Mouse (Mus musculus): ENCODE results near the gene Kifc5b. TPM values are rescaled to one million over a fixed set of nuclear protein-coding genes. Genes with fewer than 3 reads are reported as not detected.

Gene Kifc5b
- polyA plus RNA-seq, 1 experiment from 2014 or later, result 10.2 TPM

GRCm38 (mm10) chr17:26938731-26939130 lies 21.8 kb downstream of the Kifc5b start:
- peaks cover 39% of the 10 kb centered on the region for H3K36me3 ChIP-seq
- peak overlapping the region; percentile 98 for H3K4me2 ChIP-seq
- 0% methylated on average over 22 of the region's 22 CpGs for WGBS
- H3K4me1 ChIP-seq, result peaks cover 53% of the 10 kb centered on the region
- H3K4me3 ChIP-seq, result peak overlapping the region; percentile 70
- ATAC-seq (ENCODE audit: insufficient number of reproducible peaks, insufficient read depth, low FRiP score, low TSS enrichment, low read depth), result no peak
- no peaks in the 10 kb centered on the region for H3K9me3 ChIP-seq
- peak overlapping the region; percentile 83 for H3K9ac ChIP-seq
- H3K27me3 ChIP-seq, result no peaks in the 10 kb centered on the region
- peak overlapping the region; percentile 90 for H3K27ac ChIP-seq

- peak within 1 kb of the TSS; percentile 98 for H3K4me2 ChIP-seq
- peak; percentile 92 for ATAC-seq (ENCODE audit: insufficient number of reproducible peaks, insufficient read depth, low FRiP score, low TSS enrichment, low read depth)
- no peaks in the 10 kb centered on the region for H3K27me3 ChIP-seq
- peak within 1 kb of the TSS; percentile 83 for H3K9ac ChIP-seq
- H3K27ac ChIP-seq, result peak within 1 kb of the TSS; percentile 96
- peaks cover 49% of the 10 kb centered on the region for H3K4me1 ChIP-seq
- WGBS, result under 1% methylated on average over 70 of the region's 70 CpGs
- peak within 1 kb of the TSS; percentile 70 for H3K4me3 ChIP-seq
- H3K9me3 ChIP-seq, result no peaks in the 10 kb centered on the region
- H3K36me3 ChIP-seq, result peaks cover 35% of the 10 kb centered on the region
These were observed 22.5 kb downstream of the Kifc5b start, which contains the start of gene Cuta for GRCm38 (mm10) chr17:26939178-26939972. TSS of gene Cuta (minus strand) at chr17:26939569.

- Histone ChIP-seq H3K36me3 (peaks cover 30% of the 10 kb centered on the region), H3K4me1 (peaks cover 45% of the 10 kb centered on the region), H3K27me3 (no peaks in the 10 kb centered on the region), H3K9me3 (no peaks in the 10 kb centered on the region), H3K9ac (peak overlapping the region; percentile 82), H3K27ac (peak overlapping the region; percentile 96), H3K4me3 (peak overlapping the region; percentile 70), H3K4me2 (peak overlapping the region; percentile 98)
- WGBS, result 3% methylated on average over 3 of the region's 3 CpGs
- ATAC-seq (ENCODE audit: insufficient number of reproducible peaks, insufficient read depth, low FRiP score, low TSS enrichment, low read depth), result no peak
These were observed 23.0 kb downstream of the Kifc5b start for GRCm38 (mm10) chr17:26939973-26940300.

- Histone ChIP-seq H3K27me3 (no peaks in the 10 kb centered on the region), H3K27ac (peak within 1 kb of the TSS; percentile 96), H3K4me2 (peak within 1 kb of the TSS; percentile 98), H3K36me3 (peaks cover 23% of the 10 kb centered on the region), H3K4me1 (peaks cover 55% of the 10 kb centered on the region), H3K9ac (peak within 1 kb of the TSS; percentile 82), H3K4me3 (peak within 1 kb of the TSS; percentile 70), H3K9me3 (no peaks in the 10 kb centered on the region)
- WGBS, result 4% methylated on average over 22 of the region's 24 CpGs
- ATAC-seq (ENCODE audit: insufficient number of reproducible peaks, insufficient read depth, low FRiP score, low TSS enrichment, low read depth), result no peak
These were observed 24.3 kb downstream of the Kifc5b start, which contains the start of gene Syngap1 for GRCm38 (mm10) chr17:26941031-26941789. TSS of gene Syngap1 (plus strand) at chr17:26941253.

GRCm38 (mm10) chr17:26941841-26942570 lies 25.1 kb downstream of the Kifc5b start:
- peaks cover 60% of the 10 kb centered on the region for H3K4me1 ChIP-seq
- no peak for ATAC-seq (ENCODE audit: insufficient number of reproducible peaks, insufficient read depth, low FRiP score, low TSS enrichment, low read depth)
- H3K27ac ChIP-seq, result peak overlapping the region; percentile 96
- peaks cover 15% of the 10 kb centered on the region for H3K36me3 ChIP-seq
- WGBS, result 8% methylated on average over 4 of the region's 4 CpGs
- H3K9ac ChIP-seq, result peak overlapping the region; percentile 68
- no peaks in the 10 kb centered on the region for H3K27me3 ChIP-seq
- H3K4me3 ChIP-seq, result peak overlapping the region; percentile 49
- H3K9me3 ChIP-seq, result no peaks in the 10 kb centered on the region
- H3K4me2 ChIP-seq, result peak overlapping the region; percentile 98

- H3K27me3 ChIP-seq, result no peaks in the 10 kb centered on the region
- H3K9me3 ChIP-seq, result no peaks in the 10 kb centered on the region
- peaks cover 6% of the 10 kb centered on the region; the same call in 1 of the 2 replicates for H3K36me3 ChIP-seq
- peak overlapping the region; percentile 77 for H3K9ac ChIP-seq
- peak overlapping the region; percentile 79 for H3K4me2 ChIP-seq
- 23% methylated on average over 13 of the region's 13 CpGs for WGBS
- no peak for ATAC-seq (ENCODE audit: insufficient number of reproducible peaks, insufficient read depth, low FRiP score, low TSS enrichment, low read depth)
- peaks cover 58% of the 10 kb centered on the region for H3K4me1 ChIP-seq
- H3K4me3 ChIP-seq, result peak overlapping the region; percentile 49
- peak overlapping the region; percentile 78 for H3K27ac ChIP-seq
These were observed 29.1 kb downstream of the Kifc5b start for GRCm38 (mm10) chr17:26945824-26946495.

GRCm38 (mm10) chr17:26946567-26946966 lies 29.7 kb downstream of the Kifc5b start:
- Histone ChIP-seq H3K4me3 (peak overlapping the region; percentile 49), H3K9ac (peak overlapping the region; percentile 77), H3K27ac (peak overlapping the region; percentile 78), H3K36me3 (peaks cover 6% of the 10 kb centered on the region; the same call in 1 of the 2 replicates), H3K4me2 (peak overlapping the region; percentile 79), H3K27me3 (no peaks in the 10 kb centered on the region), H3K9me3 (no peaks in the 10 kb centered on the region), H3K4me1 (peaks cover 63% of the 10 kb centered on the region)
- 2% methylated on average over 37 of the region's 37 CpGs for WGBS
- ATAC-seq (ENCODE audit: insufficient number of reproducible peaks, insufficient read depth, low FRiP score, low TSS enrichment, low read depth), result peak; percentile 37; the same call in 1 of the 2 replicates

GRCm38 (mm10) chr17:26947231-26948100 lies 30.6 kb downstream of the Kifc5b start:
- Histone ChIP-seq H3K27ac (peak overlapping the region; percentile 78), H3K4me1 (peaks cover 66% of the 10 kb centered on the region)

GRCm38 (mm10) chr17:26948316-26949050 lies 31.6 kb downstream of the Kifc5b start:
- Histone ChIP-seq H3K9ac (peak overlapping the region; percentile 84), H3K4me3 (peak overlapping the region; percentile 69), H3K4me2 (peak overlapping the region; percentile 92), H3K27me3 (no peaks in the 10 kb centered on the region), H3K27ac (peak overlapping the region; percentile 72), H3K36me3 (peaks cover 6% of the 10 kb centered on the region; the same call in 1 of the 2 replicates), H3K4me1 (peaks cover 75% of the 10 kb centered on the region), H3K9me3 (no peaks in the 10 kb centered on the region)
- no peak for ATAC-seq (ENCODE audit: insufficient number of reproducible peaks, insufficient read depth, low FRiP score, low TSS enrichment, low read depth)
- WGBS, result 1% methylated on average over 16 of the region's 87 CpGs

More at GRCm38 (mm10) chr17:26947231-26948100, 30.6 kb downstream of the Kifc5b start:
- ATAC-seq (ENCODE audit: insufficient number of reproducible peaks, insufficient read depth, low FRiP score, low TSS enrichment, low read depth), result no peak
- Histone ChIP-seq H3K9ac (peak overlapping the region; percentile 77), H3K4me2 (peak overlapping the region; percentile 79), H3K9me3 (no peaks in the 10 kb centered on the region), H3K27me3 (no peaks in the 10 kb centered on the region), H3K36me3 (peaks cover 6% of the 10 kb centered on the region; the same call in 1 of the 2 replicates), H3K4me3 (peak overlapping the region; percentile 49; the same call in 1 of the 2 replicates)
- 49% methylated on average over 12 of the region's 12 CpGs for WGBS
